Mouse (Mus musculus): ENCODE results near the gene Saysd1.

The Saysd1 gene

GRCm38 (mm10) chr14:20162686-20163085 is 24.4 kb upstream of the Saysd1 start:
- no peak for DNase-seq

DNA sequence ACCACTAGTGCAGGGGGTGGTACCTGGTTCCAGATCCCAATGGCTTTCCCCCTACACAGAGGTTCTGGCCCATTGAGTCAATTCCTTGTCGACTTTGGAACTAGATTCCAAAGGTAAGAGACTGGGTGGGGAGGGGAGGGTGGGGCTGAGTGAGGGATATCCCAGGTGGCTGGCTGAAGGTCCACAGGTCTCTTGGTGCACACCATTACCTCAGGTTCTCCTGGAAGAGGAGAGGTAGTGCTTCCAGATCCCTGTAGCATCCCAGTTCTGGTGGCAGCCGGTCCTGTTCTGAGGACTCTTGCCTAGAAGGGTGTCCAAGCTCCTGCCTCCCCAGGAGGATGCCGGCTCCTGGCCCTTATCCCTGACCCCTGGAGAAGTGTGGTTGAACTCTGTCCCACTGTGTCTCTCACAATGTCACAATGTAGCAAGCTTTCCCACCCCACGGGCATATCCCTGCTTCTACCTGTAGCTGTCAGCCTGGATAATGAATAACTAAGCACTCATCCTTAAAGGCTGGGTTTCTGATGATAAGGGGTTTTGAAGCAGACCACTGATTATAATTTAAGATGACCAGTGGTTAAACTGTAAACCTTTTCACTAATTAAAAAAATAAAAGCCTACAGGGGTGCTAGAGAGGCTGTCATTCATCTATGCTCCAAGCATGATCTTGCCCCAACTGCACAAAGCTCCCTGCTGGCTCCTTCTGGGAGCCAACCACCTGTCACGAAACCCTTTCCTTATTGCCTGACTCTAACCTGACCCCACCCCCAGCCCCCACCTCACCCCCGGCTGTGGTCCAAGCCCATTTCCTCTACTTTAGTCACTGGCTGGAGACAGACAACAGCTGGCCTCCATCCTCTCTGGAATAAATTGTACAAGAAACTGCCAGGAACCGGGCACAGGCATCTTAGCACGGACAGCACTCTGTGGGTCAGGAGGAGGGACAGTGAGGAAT is 20.7 kb upstream of the Saysd1 start:
- no peak for DNase-seq

DNA sequence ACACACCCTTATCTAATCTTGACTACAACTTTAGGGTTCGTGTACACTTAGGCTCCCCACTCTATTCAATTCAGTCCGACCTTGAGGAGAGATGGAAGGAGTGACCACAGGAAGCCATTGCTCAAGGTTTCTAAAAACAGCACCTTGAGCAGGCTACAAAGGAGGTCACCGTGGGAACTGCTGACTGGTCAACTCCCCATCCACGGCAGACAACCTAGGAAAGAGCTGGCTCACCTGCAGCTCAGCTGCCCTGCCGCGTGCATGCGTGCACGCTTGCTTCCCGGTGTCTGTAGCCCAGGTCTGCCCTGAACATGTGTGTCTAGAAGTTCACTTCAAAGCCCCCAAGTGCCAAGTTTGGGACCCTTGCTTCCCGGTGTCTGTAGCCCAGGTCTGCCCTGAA is 19.3 kb upstream of the Saysd1 start:
- no peak for DNase-seq

DNA sequence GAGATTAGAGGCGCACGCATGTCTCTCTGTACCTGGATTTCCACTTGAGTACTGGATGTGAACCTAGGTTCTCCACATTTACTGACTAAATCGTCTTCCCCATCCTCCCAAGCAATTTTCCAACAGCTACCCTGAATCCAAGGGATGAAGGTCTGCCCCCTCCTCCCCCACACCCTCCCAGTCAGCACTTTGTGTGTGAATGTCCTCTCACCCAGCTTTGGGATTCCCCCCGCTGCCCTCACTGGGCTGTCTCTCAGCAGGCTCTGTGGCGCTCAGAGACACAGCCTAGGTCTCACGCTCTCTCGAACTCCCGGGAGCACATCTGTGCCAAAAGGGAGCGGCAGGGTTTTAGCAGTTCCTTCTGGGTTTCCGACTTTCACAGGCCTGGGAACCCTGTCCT is 17.4 kb upstream of the Saysd1 start:
- no peak for DNase-seq

GRCm38 (mm10) chr14:20154937-20155336 is 16.6 kb upstream of the Saysd1 start:
- no peak for DNase-seq

- no peak for DNase-seq
These were observed 15.9 kb upstream of the Saysd1 start for GRCm38 (mm10) chr14:20154245-20154644.

DNA sequence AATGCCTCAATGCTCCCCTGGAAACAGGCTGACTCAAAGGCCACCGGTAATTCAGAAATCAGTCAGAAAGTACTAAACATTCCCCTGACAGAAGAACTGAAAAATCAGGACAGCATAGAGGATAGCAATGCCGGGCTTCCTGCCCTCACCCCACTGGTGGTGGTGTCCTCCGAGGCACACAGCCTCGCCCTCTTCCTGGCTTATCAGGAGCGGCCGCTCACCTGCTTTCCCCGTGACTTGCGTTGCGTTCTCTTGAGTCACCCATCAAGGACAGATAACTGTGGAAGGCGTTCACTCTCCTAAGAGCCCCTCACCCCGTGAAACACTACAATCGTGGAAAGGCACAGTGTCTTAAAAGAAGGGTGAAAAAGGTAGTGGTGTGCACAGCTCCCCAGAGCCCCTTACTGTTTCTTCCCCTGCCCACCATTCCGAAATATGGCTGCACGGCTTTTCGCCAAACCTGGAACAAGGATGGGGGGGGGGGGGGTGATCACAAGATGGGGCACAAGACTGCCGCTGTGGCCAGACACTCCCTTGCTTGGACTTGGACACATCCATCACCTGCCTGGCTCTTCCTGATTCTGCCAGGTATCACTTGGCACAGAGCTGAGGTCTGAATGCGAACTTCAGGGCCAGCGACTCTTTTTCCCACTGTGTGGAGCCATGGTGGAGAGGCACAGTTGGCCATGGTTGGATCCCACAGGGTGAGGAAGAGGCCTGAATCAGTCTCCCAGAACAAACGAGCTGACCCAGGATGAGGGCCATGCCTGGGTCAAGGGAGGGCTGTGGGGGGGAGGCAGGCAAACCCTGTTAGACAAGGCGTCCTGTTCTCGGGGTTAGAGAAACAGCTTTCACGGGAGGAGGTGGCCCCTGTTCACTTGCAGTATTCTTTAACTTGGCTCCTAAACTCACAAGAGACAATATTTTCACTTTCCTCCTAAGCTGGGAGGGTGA is 11.1 kb upstream of the Saysd1 start:
- DNase-seq, result no peak

DNA sequence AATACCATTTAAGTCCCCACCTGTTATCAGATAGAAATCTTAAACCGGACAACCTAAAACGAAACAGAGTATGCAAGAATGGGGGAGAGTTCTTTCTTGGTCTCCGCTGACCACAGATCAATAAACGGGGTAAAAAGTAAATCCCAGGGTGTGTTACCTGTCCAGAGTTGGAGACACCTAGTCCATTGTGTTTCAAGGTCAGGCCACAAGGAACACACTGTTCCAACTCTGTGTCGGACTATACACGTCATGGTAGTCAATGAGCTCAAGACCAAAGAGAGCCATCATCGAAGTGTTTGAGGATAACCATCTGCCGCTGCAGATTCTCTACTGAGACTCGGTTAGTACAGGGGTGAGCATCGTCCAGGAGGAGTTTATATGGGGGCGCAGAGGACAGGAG is 10.2 kb upstream of the Saysd1 start:
- no peak for DNase-seq

DNA sequence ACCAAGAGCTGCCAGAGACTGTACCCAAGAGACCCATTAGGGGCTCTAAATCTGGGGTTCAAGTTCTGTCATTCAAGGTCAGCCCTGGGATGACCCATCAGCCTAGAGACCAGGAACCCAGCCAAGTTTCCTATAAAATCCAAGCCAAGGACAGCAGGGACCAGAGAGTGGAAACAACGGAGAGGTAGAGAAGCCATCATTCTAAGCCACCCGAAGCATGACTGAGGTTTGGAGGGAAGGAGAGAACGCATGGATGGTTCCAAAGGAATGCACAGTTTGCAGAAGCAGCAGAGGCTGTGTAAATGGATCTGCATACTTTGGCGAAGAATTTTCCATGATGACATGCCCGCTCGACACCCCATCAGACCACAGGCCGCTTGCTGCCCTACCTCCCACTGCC is 9.5 kb upstream of the Saysd1 start:
- no peak for DNase-seq

DNA sequence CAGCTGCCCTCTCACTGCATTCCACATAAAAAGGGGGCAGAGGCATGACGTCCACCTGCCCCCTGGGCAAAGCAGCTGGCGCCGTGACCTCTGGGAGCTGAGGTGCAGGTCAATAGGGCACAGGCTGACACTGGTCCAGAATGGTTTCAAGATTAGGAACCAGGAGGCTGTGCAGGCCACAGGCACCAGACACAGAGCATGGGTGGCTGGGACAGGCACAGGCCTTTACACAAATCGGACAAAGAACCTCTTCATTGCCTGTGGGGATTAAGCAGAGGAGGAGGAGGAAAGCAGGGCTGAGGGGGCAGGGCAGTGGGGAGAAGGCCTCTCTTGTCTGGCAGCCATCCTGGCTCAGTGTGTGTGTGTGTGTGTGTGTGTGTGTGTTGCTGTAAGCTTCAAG is 5.8 kb upstream of the Saysd1 start:
- no peak for DNase-seq

GRCm38 (mm10) chr14:20134965-20135671 is 3.2 kb downstream of the Saysd1 start:
- no peak for DNase-seq

DNA sequence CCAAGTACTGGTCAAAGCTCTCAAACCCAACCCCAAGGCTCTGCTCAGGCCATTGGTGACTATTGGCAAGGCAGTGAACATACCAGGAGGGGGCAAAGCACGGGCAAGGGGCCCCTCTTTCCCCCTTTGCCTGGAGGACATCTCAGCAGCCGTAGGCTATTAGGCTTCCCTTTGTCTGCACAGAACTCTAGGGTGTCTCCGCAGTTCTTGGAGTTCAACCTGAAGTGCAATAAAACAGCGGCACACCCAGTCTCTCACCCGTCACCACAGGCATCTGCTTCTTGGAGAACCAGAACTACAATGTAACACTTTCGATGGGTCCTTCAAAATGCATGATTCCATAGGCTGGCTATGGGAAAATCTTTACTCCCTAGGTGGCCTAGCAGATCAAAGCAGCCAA is 10.2 kb downstream of the Saysd1 start:
- no peak for DNase-seq

DNA sequence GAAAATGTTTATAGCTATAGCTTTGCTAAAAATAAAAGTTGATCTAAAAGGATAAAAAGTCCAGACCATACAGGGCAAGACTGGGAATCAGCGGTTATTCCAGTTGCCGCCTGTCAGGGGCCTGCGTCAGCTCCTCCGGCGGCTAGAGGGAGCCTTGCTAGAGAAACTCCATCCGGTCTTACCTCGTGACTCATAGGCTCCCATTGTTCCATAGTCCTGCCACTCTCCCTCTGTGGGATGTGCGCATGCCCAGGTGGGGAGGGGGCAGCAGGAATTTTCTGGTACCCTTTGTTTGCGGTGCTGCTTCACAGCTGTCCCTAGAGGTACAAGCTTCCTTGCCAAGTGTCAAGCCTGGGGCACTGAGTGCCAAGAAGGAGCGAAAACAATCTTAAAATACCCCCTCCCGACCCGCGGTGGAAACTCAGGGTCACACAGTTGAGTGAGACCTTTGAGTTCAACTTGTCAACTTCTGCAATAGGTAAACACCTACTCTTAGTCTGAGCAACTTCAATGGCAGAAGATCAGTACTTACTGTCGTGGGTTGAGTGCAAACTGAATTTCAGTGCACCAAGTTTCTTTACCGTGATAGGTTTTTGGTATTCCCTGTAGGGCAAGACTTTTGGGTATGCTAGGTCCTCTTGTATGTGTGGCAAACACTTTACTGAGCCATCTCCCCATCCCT is 10.8 kb downstream of the Saysd1 start:
- DNase-seq, result no peak

GRCm38 (mm10) chr14:20120868-20121267 is 17.5 kb downstream of the Saysd1 start:
- no peak for DNase-seq

DNA sequence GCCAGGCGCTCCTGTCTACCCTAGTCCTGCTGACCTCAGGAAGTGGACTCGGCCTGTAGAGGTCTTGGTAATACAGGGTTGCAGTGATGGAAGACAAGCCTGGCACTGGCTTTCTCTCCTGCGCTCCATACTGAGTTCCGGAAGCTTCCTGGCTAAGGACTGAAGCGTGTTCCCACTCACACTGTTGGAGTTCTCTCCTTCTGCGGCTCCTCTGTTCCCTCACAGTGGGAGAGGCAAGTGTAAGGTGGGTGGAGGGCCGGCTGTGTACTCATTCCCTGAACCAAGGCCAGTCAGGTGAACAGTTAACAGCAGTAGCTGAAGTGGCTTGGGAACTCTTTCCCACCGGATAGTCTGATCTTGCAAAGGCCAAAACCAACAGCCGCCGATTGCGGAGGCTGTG is 18.3 kb downstream of the Saysd1 start:
- DNase-seq, result no peak

GRCm38 (mm10) chr14:20116149-20116605 is 22.2 kb downstream of the Saysd1 start:
- no peak for DNase-seq

DNA sequence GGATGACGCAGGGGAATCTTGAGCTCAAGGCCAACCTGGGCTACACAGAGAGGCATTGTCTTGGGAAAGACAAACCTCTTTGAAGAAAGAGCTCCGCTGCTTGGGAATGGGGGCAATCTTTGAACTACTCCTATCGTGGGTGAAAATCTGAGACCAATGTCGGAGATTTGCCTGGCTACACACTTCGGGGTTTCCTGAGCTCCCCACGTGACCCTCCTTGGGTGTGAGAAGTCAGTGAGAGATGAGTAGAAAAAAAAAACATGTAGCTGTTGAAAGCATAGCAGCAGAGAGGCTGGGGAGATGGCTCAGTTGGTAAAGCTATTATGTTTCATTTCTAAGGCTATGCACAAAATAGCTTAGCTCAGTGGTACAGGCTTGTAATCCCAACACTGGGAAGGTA is 23.4 kb downstream of the Saysd1 start:
- DNase-seq, result no peak

DNA sequence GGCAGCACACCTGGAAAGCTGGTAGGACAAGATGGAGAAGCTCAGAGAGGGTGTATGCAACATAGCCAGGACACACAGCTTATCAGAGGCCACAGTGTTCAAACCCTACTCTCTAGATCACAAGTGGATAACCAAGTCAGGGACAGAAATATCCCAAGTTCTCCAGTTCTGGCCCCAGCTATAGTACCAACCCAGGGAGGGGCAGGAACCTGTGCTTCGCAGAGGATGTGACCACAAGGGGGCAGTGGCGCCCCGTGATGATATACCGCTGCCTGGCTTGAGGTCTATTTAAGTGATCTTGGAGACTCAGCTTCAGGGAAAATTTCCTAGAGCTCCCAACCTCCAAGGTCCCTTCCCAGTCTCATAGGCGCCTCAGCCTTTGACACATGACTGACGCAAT is 24.4 kb downstream of the Saysd1 start:
- peak; percentile 68 to 86 for DNase-seq

DNA sequence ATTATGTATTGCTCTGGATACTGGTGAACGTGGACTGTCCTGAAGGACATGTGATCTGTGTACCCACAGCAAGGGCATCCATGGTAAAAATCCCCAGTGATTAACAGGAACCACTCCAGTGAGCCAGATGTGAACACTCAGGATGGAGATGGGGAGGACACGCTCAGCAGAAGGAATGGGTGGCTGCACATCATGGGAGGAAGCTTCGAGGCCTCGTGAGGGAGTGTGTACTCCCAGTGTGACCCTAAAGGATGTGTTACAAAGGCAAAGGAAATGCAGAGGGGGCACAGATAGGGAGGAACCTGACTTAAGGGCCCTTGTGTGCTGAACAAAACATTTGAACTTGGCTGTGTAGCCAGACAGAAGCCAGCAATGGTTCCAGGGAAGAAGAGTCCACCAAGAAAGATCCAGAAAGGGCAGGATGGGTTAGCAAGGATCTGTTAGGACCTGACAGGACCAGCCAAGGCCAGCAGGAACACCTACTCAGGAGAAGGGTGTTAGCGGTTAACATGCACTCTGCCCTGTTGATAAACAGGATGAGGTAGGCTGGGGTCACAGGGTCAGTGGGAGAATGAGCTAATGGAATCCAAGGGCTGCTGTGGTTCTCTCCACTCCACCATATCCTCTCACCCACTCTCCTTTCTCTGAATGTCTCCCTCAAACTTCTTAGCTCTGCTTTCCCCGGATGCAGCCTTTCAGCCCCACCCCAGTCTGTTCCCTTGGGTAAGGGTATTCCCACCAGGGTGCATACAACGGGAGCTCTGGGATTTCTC is 25.0 kb downstream of the Saysd1 start:
- DNase-seq, result no peak

DNA sequence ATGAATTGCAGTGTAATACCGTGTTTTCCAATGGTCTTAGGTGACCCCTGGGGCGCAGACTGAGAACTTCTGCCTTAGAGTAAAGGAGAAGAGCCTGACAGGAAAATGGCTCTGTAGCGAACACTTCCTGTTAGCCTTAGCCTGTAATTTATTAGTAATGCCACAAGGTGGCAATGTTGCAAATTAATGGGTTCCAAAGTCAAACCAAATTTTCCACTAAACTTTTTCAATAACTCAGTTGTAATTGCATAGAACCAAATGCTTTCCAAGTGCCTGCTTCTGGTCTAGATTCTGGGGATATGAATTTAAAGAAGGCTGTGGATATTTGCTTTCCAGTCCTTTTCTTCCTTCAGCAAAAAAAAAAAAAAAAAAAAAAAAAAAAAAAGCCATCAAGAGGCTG is 26.1 kb downstream of the Saysd1 start:
- no peak for DNase-seq

- no peak for DNase-seq
These were observed 27.4 kb downstream of the Saysd1 start for GRCm38 (mm10) chr14:20110945-20111344.

All from cerebellum, postnatal 25 days (tissue).